Comparison of ENCODE assay signal across 27 mouse cellular contexts in the genomic region with DNA sequence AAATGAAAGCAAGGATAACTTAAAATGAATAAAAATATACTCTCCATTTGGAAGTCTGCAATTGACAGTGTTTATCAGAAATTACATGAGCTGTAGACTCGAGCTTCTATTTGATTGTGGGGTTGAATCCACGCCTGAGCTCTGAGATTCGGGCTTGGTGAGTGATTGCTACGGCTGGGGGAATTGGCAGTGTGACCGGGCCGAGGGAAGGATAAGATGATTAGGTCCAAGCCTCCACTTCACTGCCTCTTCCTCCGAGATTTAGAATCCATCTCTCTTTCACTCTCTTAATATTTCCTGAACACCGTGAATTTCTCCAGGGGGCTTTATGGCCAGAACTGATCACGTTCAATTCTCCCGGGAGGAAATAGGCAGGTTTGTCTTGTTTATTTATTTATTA.
"Had no signal": no experiment of that assay in that cellular context is flagged by ENCODE, and none has a peak within 500 bp of the region (broad histone marks: within the 10 kb centered on the region; RNA-seq: fewer than 3 reads in every experiment).

No protein-coding gene starts in this region.

- H3K36me3 ChIP-seq: embryonic facial prominence, embryonic 10.5 days; embryonic facial prominence, embryonic 12.5 days; embryonic facial prominence, embryonic 13.5 days; embryonic facial prominence, embryonic 15.5 days; forebrain, embryonic 10.5 days; forebrain, embryonic 12.5 days; forebrain, embryonic 15.5 days had no signal

- H3K27me3 ChIP-seq: embryonic facial prominence, embryonic 12.5 days; embryonic facial prominence, embryonic 13.5 days; embryonic facial prominence, embryonic 15.5 days; forebrain, embryonic 15.5 days had no signal

- H3K9me3 ChIP-seq: embryonic facial prominence, embryonic 10.5 days; embryonic facial prominence, embryonic 12.5 days; embryonic facial prominence, embryonic 13.5 days; embryonic facial prominence, embryonic 15.5 days; forebrain, embryonic 10.5 days; forebrain, embryonic 12.5 days; forebrain, embryonic 13.5 days; forebrain, embryonic 15.5 days had no signal

- ATAC-seq: forebrain, embryonic 13.5 days; forebrain, embryonic 14.5 days; forebrain, embryonic 15.5 days; forebrain, embryonic 16.5 days; forebrain, postnatal 0 days had no signal

- H3K27ac ChIP-seq: embryonic facial prominence, embryonic 10.5 days; embryonic facial prominence, embryonic 12.5 days; embryonic facial prominence, embryonic 13.5 days; embryonic facial prominence, embryonic 15.5 days; forebrain, embryonic 10.5 days; forebrain, embryonic 12.5 days; forebrain, embryonic 13.5 days; forebrain, embryonic 15.5 days; gastrocnemius, adult 2 months; heart, adult 2 months had no signal

- H3K4me3 ChIP-seq: embryonic facial prominence, embryonic 10.5 days; embryonic facial prominence, embryonic 12.5 days; embryonic facial prominence, embryonic 13.5 days; embryonic facial prominence, embryonic 15.5 days; erythroblast, embryonic 14.5 days; forebrain, embryonic 10.5 days; forebrain, embryonic 12.5 days; forebrain, embryonic 13.5 days; forebrain, embryonic 15.5 days; gastrocnemius, adult 2 months; heart, adult 2 months had no signal

- H3K4me2 ChIP-seq: embryonic facial prominence, embryonic 12.5 days; embryonic facial prominence, embryonic 13.5 days; embryonic facial prominence, embryonic 15.5 days; forebrain, embryonic 12.5 days; forebrain, embryonic 13.5 days; forebrain, embryonic 15.5 days had no signal

- H3K9ac ChIP-seq: embryonic facial prominence, embryonic 12.5 days; embryonic facial prominence, embryonic 13.5 days; embryonic facial prominence, embryonic 15.5 days; forebrain, embryonic 12.5 days; forebrain, embryonic 13.5 days; forebrain, embryonic 15.5 days; forebrain, postnatal 0 days had no signal

- DNase-seq: cerebellum, adult 8-10 months; cerebellum, adult 9-10 months; cerebellum, adult 9-11 months; cerebellum, postnatal 10 days; cerebellum, postnatal 14 days; cerebellum, postnatal 25 days; embryo, embryonic 11 days; forebrain, postnatal 0 days; gastrocnemius, adult 2 months; gastrocnemius, postnatal 10 days; gastrocnemius, postnatal 14 days; gastrocnemius, postnatal 25 days; gastrocnemius, postnatal 36 days; heart, adult 11 months; heart, adult 18-20 months; heart, adult 2 months had no signal

- H3K4me1 ChIP-seq: embryonic facial prominence, embryonic 12.5 days; embryonic facial prominence, embryonic 13.5 days; embryonic facial prominence, embryonic 15.5 days had no signal
